In the genomic region with DNA sequence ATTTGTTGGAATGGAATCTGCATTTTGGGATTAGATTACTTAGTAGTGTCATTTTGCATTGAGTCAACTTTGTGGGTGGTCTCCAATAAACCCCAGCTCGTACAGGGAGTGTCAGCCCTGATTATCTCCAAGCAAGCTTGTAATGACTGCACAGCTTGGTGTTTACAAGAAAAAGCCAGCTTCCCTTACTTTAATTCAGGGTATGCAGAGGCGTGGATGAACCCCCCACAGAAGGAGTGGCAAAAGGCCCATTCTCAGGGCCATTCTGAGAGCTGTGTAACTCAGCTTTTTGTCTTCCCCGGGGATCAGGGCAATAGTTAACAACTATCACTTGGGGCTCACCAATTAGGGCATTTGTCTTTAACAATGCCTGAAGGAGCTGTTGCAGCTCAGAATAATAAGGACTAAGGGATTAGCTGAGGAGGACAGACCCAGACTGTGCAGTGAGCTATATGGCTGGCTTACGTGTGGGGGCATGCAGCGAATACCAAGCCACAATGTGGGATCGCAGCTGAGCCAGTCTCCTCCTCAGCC, we compare ENCODE assay signal across 14 mouse cellular contexts.
DNase-seq lines count a peak whose midpoint lies in the region; ATAC-seq lines count a peak whose summit lies in the region.
"Had no signal": no experiment of that assay in that cellular context is flagged by ENCODE, and none has a peak within 500 bp of the region (broad histone marks: within the 10 kb centered on the region; RNA-seq: fewer than 3 reads in every experiment).

No protein-coding gene starts in this region.

- H3K9ac ChIP-seq in kidney, embryonic 14.5 days (ENCODE audit: low read depth, low read length) = no peak overlapping the region
- H3K9ac ChIP-seq in forebrain, embryonic 12.5 days = no peak overlapping the region
- H3K9ac ChIP-seq in midbrain, embryonic 12.5 days (replicated peaks) = no peak overlapping the region

- 29% methylated on average over 6 of the region's 6 CpGs for WGBS in kidney, embryonic 14.5 days
- 3% methylated on average over 6 of the region's 6 CpGs for WGBS in forebrain, embryonic 12.5 days
- 8% methylated on average over 6 of the region's 6 CpGs for WGBS in midbrain, embryonic 12.5 days

- no peaks in the 10 kb centered on the region for H3K36me3 ChIP-seq in kidney, embryonic 14.5 days (ENCODE audit: control insufficient read depth, insufficient read depth, low read length)
- no peaks in the 10 kb centered on the region for H3K36me3 ChIP-seq in forebrain, embryonic 12.5 days (replicated peaks)
- no peaks in the 10 kb centered on the region for H3K36me3 ChIP-seq in midbrain, embryonic 12.5 days

- H3K4me1 ChIP-seq in kidney, embryonic 14.5 days (ENCODE audit: control insufficient read depth, insufficient read depth, low read length) = peaks cover 4% of the 10 kb centered on the region; the same call in 1 of the 2 replicates
- H3K4me1 ChIP-seq in forebrain, embryonic 12.5 days = peaks cover 18% of the 10 kb centered on the region
- peaks cover 16% of the 10 kb centered on the region for H3K4me1 ChIP-seq in midbrain, embryonic 12.5 days

- no peak overlapping the region for H3K4me2 ChIP-seq in kidney, embryonic 14.5 days (replicated peaks; ENCODE audit: low read depth, low read length)
- no peak overlapping the region for H3K4me2 ChIP-seq in forebrain, embryonic 12.5 days
- no peak overlapping the region for H3K4me2 ChIP-seq in midbrain, embryonic 12.5 days (replicated peaks)

- no peak for DNase-seq in kidney, adult 11 months
- peak; percentile 75 for DNase-seq in R1 (ENCODE audit: low read depth, low spot score)
- DNase-seq in thymus, postnatal 14 days = no peak
- no peak for DNase-seq in lung, postnatal 36 days
- no peak for DNase-seq in thymus, adult 18-20 months
- DNase-seq: cerebellum, adult 2 months; heart, adult 11 months; heart, postnatal 10 days; kidney, adult 2 months; lung, adult 18-20 months had no signal

- no peak overlapping the region for H3K27ac ChIP-seq in kidney, embryonic 14.5 days (ENCODE audit: low read depth, low read length)
- no peak overlapping the region for H3K27ac ChIP-seq in forebrain, embryonic 12.5 days
- H3K27ac ChIP-seq in midbrain, embryonic 12.5 days (replicated peaks) = no peak overlapping the region

- H3K4me3 ChIP-seq in kidney, embryonic 14.5 days (ENCODE audit: low read length) = no peak overlapping the region
- H3K4me3 ChIP-seq in forebrain, embryonic 12.5 days (replicated peaks) = no peak overlapping the region
- no peak overlapping the region for H3K4me3 ChIP-seq in midbrain, embryonic 12.5 days

- H3K9me3 ChIP-seq in kidney, embryonic 14.5 days (ENCODE audit: control insufficient read depth, low read length) = peaks cover 3% of the 10 kb centered on the region; the same call in 1 of the 2 replicates
- H3K9me3 ChIP-seq in forebrain, embryonic 12.5 days = peaks cover 7% of the 10 kb centered on the region
- H3K9me3 ChIP-seq in midbrain, embryonic 12.5 days = 0 out of 2 replicates have a peak, but pooled peaks cover 4% of the 10 kb centered on the region

- no peaks in the 10 kb centered on the region for H3K27me3 ChIP-seq in kidney, embryonic 14.5 days (ENCODE audit: control insufficient read depth, insufficient read depth, low read length)
- peaks cover 81% of the 10 kb centered on the region for H3K27me3 ChIP-seq in forebrain, embryonic 12.5 days
- peaks cover 62% of the 10 kb centered on the region for H3K27me3 ChIP-seq in midbrain, embryonic 12.5 days

- peak; percentile 51; the same call in 1 of the 2 replicates for ATAC-seq in kidney, embryonic 14.5 days (ENCODE audit: low FRiP score, low TSS enrichment)
- peak; percentile 83; the same call in 1 of the 2 replicates for ATAC-seq in forebrain, embryonic 12.5 days (ENCODE audit: low FRiP score)
- peak; percentile 84 for ATAC-seq in midbrain, embryonic 12.5 days (ENCODE audit: low FRiP score, low read depth)
- ATAC-seq: CD4-positive, CD25-positive, alpha-beta regulatory T cell, adult 4 months had no signal
